Mouse (Mus musculus): Measurements from ENCODE around the gene Atg10. TPM values are rescaled to one million over a fixed set of nuclear protein-coding genes. Genes with fewer than 3 reads are reported as not detected.

Atg10 gene
- total RNA-seq, 2 experiments from 2014 or later: 8.8 to 9.8 TPM

- DNase-seq: no peak
Observed at GRCm38 (mm10) chr13:90885856-90886532, 337.8 kb downstream of the Atg10 start.

Other genes with a start within 250 kb of the Atg10 start
- 10 to 100 TPM; 13.7 to 20.0 TPM for gene Ssbp2, start 236.3 kb upstream of the Atg10 start, total RNA-seq (2021)

Measured in gastrocnemius, postnatal 25 days (tissue).